Mouse (Mus musculus) midbrain, embryonic 13.5 days (tissue): Measurements from ENCODE around the gene Ech1. TPM values are rescaled to one million over a fixed set of nuclear protein-coding genes. Genes with fewer than 3 reads are reported as not detected.

Source experiments
- ATAC-seq: fragments of 200-750 bp; cut with Nextera tagmentation; 2 replicates; pipeline ENCODE4 v1.8.0; 2017; ENCODE audit warnings: mild to moderate bottlenecking, moderate TSS enrichment, moderate library complexity
- H3K27ac ChIP-seq: fragments of 300-500 bp; sonication (generic); 2 replicates; pipeline ENCODE4 v1.5.1; 2015; ENCODE audit warnings: inconsistent platforms, mild to moderate bottlenecking, moderate library complexity
- H3K27me3 ChIP-seq: fragments of 300-500 bp; sonication (generic); 2 replicates; pipeline ENCODE4 v1.6.1; 2015; ENCODE audit warnings: mild to moderate bottlenecking, inconsistent platforms
- H3K36me3 ChIP-seq: fragments of 300-500 bp; sonication (generic); 2 replicates; pipeline ENCODE4 v1.6.1; 2015; ENCODE audit warnings: mild to moderate bottlenecking, inconsistent platforms
- H3K4me1 ChIP-seq: fragments of 300-500 bp; sonication (generic); replicated peaks from 2 replicates; pipeline ENCODE4 v1.6.1; 2015; ENCODE audit warnings: inconsistent platforms
- H3K4me2 ChIP-seq: fragments of 300-500 bp; sonication (generic); replicated peaks from 2 replicates; pipeline ENCODE4 v1.6.1; 2015; ENCODE audit warnings: moderate library complexity, mild to moderate bottlenecking, inconsistent platforms
- H3K4me3 ChIP-seq: fragments of 300-500 bp; sonication (generic); replicated peaks from 2 replicates; pipeline ENCODE4 v1.5.1; 2015; ENCODE audit warnings: mild to moderate bottlenecking, inconsistent platforms
- H3K9ac ChIP-seq: fragments of 300-500 bp; sonication (generic); replicated peaks from 2 replicates; pipeline ENCODE4 v1.6.1; 2015; ENCODE audit warnings: mild to moderate bottlenecking, inconsistent platforms
- H3K9me3 ChIP-seq: fragments of 300-500 bp; sonication (generic); 2 replicates; pipeline ENCODE4 v1.6.1; 2016; ENCODE audit warnings: mild to moderate bottlenecking, inconsistent platforms
- WGBS: fragments of 180-500 bp; shearing (Covaris S2); methylation state at CpG from one replicate; pipeline ENCODE4 v1.1.7; 2015; 5-methylcytosine and 5-hydroxymethylcytosine counted together
- polyA plus RNA-seq: library from polyadenylated mRNA; unstranded; fragments of >200 nt; fragmentation: Nextera tagmentation; extraction: Ambion mirVana; gene quantifications from 2 replicates; pipeline ENCODE4 v1.2.1, GENCODE M21; 2015

The Ech1 gene
- polyA plus RNA-seq, 1 experiment from 2014 or later, result 71.6 TPM

- no peak overlapping the region for H3K27ac ChIP-seq
- no peaks in the 10 kb centered on the region for H3K9me3 ChIP-seq
- no peak overlapping the region for H3K9ac ChIP-seq
- no peaks in the 10 kb centered on the region for H3K4me1 ChIP-seq
- 87% methylated on average over 9 of the region's 9 CpGs for WGBS
- ATAC-seq, result no peak
- H3K4me3 ChIP-seq, result no peak overlapping the region
- H3K27me3 ChIP-seq, result no peaks in the 10 kb centered on the region
- H3K36me3 ChIP-seq, result no peaks in the 10 kb centered on the region
- no peak overlapping the region for H3K4me2 ChIP-seq
Observed at GRCm38 (mm10) chr7:28838331-28838730, 13.3 kb downstream of the Ech1 start.

- Histone ChIP-seq H3K4me1 (no peaks in the 10 kb centered on the region), H3K9ac (no peak overlapping the region), H3K36me3 (no peaks in the 10 kb centered on the region), H3K4me2 (no peak overlapping the region), H3K27me3 (no peaks in the 10 kb centered on the region), H3K9me3 (no peaks in the 10 kb centered on the region), H3K27ac (no peak overlapping the region), H3K4me3 (no peak overlapping the region)
- no peak for ATAC-seq
- 77% methylated on average over 1 of the region's 1 CpGs for WGBS
Observed at GRCm38 (mm10) chr7:28847273-28847672, 22.3 kb downstream of the Ech1 start.

- Histone ChIP-seq H3K27me3 (no peaks in the 10 kb centered on the region), H3K4me1 (no peaks in the 10 kb centered on the region), H3K27ac (no peak overlapping the region), H3K4me2 (no peak overlapping the region), H3K9ac (no peak overlapping the region), H3K36me3 (no peaks in the 10 kb centered on the region), H3K9me3 (no peaks in the 10 kb centered on the region), H3K4me3 (no peak overlapping the region)
- 58% methylated on average over 1 of the region's 1 CpGs for WGBS
- no peak for ATAC-seq
Observed at GRCm38 (mm10) chr7:28849700-28850236, 24.8 kb downstream of the Ech1 start.

GRCm38 (mm10) chr7:28850642-28851041 lies 25.6 kb downstream of the Ech1 start:
- ATAC-seq, result no peak
- no peak overlapping the region for H3K9ac ChIP-seq
- H3K27ac ChIP-seq, result no peak overlapping the region
- H3K4me1 ChIP-seq, result no peaks in the 10 kb centered on the region
- no peak overlapping the region for H3K4me3 ChIP-seq
- H3K27me3 ChIP-seq, result no peaks in the 10 kb centered on the region
- WGBS, result 87% methylated on average over 4 of the region's 4 CpGs
- no peaks in the 10 kb centered on the region for H3K9me3 ChIP-seq
- no peaks in the 10 kb centered on the region for H3K36me3 ChIP-seq
- H3K4me2 ChIP-seq, result no peak overlapping the region

GRCm38 (mm10) chr7:28859953-28860352 lies 34.9 kb downstream of the Ech1 start:
- Histone ChIP-seq H3K4me1 (peaks cover 9% of the 10 kb centered on the region), H3K4me3 (no peak overlapping the region), H3K36me3 (no peaks in the 10 kb centered on the region), H3K4me2 (no peak overlapping the region), H3K27ac (no peak overlapping the region), H3K9ac (no peak overlapping the region), H3K27me3 (no peaks in the 10 kb centered on the region), H3K9me3 (no peaks in the 10 kb centered on the region)
- ATAC-seq, result no peak
- 95% methylated on average over 2 of the region's 2 CpGs for WGBS

GRCm38 (mm10) chr7:28860898-28861297 lies 35.9 kb downstream of the Ech1 start:
- no peaks in the 10 kb centered on the region for H3K27me3 ChIP-seq
- 82% methylated on average over 6 of the region's 6 CpGs for WGBS
- H3K27ac ChIP-seq, result no peak overlapping the region
- no peak overlapping the region for H3K4me3 ChIP-seq
- H3K4me2 ChIP-seq, result no peak overlapping the region
- H3K9me3 ChIP-seq, result no peaks in the 10 kb centered on the region
- H3K36me3 ChIP-seq, result no peaks in the 10 kb centered on the region
- H3K4me1 ChIP-seq, result peaks cover 15% of the 10 kb centered on the region
- no peak overlapping the region for H3K9ac ChIP-seq
- ATAC-seq, result no peak

- Histone ChIP-seq H3K4me3 (no peak overlapping the region), H3K4me1 (peaks cover 19% of the 10 kb centered on the region), H3K9me3 (no peaks in the 10 kb centered on the region), H3K27me3 (no peaks in the 10 kb centered on the region), H3K27ac (no peak overlapping the region), H3K4me2 (no peak overlapping the region), H3K9ac (no peak overlapping the region), H3K36me3 (no peaks in the 10 kb centered on the region)
- WGBS, result 81% methylated on average over 15 of the region's 15 CpGs
- no peak for ATAC-seq
Observed at GRCm38 (mm10) chr7:28862817-28863499, 37.9 kb downstream of the Ech1 start.

GRCm38 (mm10) chr7:28863540-28863939 lies 38.5 kb downstream of the Ech1 start, which contains the start of gene Lgals7:
Lgals7 (plus strand) TSS chr7:28863853.
- Histone ChIP-seq H3K9me3 (no peaks in the 10 kb centered on the region), H3K36me3 (no peaks in the 10 kb centered on the region), H3K4me1 (peaks cover 19% of the 10 kb centered on the region), H3K4me3 (no peak within 1 kb of the TSS), H3K4me2 (peak within 1 kb of the TSS; percentile 20; the same call in 1 of the 2 replicates), H3K27ac (0 out of 2 replicates have a peak within 1 kb of the TSS, but pooled peaks have one; percentile 30), H3K27me3 (no peaks in the 10 kb centered on the region), H3K9ac (no peak within 1 kb of the TSS)
- WGBS, result 91% methylated on average over 6 of the region's 6 CpGs
- ATAC-seq, result no peak

- H3K4me2 ChIP-seq, result peak overlapping the region; percentile 20; the same call in 1 of the 2 replicates
- no peak overlapping the region for H3K9ac ChIP-seq
- H3K9me3 ChIP-seq, result no peaks in the 10 kb centered on the region
- ATAC-seq, result no peak
- 52% methylated on average over 9 of the region's 9 CpGs for WGBS
- peaks cover 19% of the 10 kb centered on the region for H3K4me1 ChIP-seq
- H3K4me3 ChIP-seq, result no peak overlapping the region
- no peaks in the 10 kb centered on the region for H3K36me3 ChIP-seq
- no peaks in the 10 kb centered on the region for H3K27me3 ChIP-seq
- H3K27ac ChIP-seq, result 0 out of 2 replicates have a peak overlapping the region, but pooled peaks have one; percentile 30
Observed at GRCm38 (mm10) chr7:28864288-28864750, 39.3 kb downstream of the Ech1 start.

GRCm38 (mm10) chr7:28865481-28866300 lies 40.7 kb downstream of the Ech1 start:
- H3K4me1 ChIP-seq, result peaks cover 19% of the 10 kb centered on the region
- H3K9ac ChIP-seq, result peak overlapping the region; percentile 41; the same call in 1 of the 2 replicates
- peak overlapping the region; percentile 20 for H3K4me3 ChIP-seq
- no peaks in the 10 kb centered on the region for H3K27me3 ChIP-seq
- H3K4me2 ChIP-seq, result peak overlapping the region; percentile 49
- no peaks in the 10 kb centered on the region for H3K9me3 ChIP-seq
- no peaks in the 10 kb centered on the region for H3K36me3 ChIP-seq
- WGBS, result 49% methylated on average over 33 of the region's 33 CpGs
- peak; percentile 59 for ATAC-seq
- H3K27ac ChIP-seq, result no peak overlapping the region

- no peak for ATAC-seq
- WGBS, result 93% methylated on average over 28 of the region's 28 CpGs
- Histone ChIP-seq H3K4me3 (no peak overlapping the region), H3K4me1 (peaks cover 19% of the 10 kb centered on the region), H3K36me3 (no peaks in the 10 kb centered on the region), H3K4me2 (no peak overlapping the region), H3K9ac (no peak overlapping the region), H3K27ac (no peak overlapping the region), H3K9me3 (no peaks in the 10 kb centered on the region), H3K27me3 (no peaks in the 10 kb centered on the region)
Observed at GRCm38 (mm10) chr7:28866769-28867507, 41.9 kb downstream of the Ech1 start.
